Mouse (Mus musculus) liver, adult 2 months (tissue): ENCODE results near the gene Gm20388.

Source experiments
- CTCF ChIP-seq: fragments of 200-500 bp; IDR thresholded peaks from 2 replicates; pipeline ENCODE4 v1.5.1; 2011; ENCODE audit warnings: low read depth, low read length, control low read depth
- POLR2A ChIP-seq: fragments of 200-500 bp; IDR thresholded peaks from 2 replicates; pipeline ENCODE4 v1.6.1; 2011; ENCODE audit warnings: low read length, control low read depth; ENCODE audit not compliant: insufficient read depth; ENCODE audit errors: extremely low read depth

DNA sequence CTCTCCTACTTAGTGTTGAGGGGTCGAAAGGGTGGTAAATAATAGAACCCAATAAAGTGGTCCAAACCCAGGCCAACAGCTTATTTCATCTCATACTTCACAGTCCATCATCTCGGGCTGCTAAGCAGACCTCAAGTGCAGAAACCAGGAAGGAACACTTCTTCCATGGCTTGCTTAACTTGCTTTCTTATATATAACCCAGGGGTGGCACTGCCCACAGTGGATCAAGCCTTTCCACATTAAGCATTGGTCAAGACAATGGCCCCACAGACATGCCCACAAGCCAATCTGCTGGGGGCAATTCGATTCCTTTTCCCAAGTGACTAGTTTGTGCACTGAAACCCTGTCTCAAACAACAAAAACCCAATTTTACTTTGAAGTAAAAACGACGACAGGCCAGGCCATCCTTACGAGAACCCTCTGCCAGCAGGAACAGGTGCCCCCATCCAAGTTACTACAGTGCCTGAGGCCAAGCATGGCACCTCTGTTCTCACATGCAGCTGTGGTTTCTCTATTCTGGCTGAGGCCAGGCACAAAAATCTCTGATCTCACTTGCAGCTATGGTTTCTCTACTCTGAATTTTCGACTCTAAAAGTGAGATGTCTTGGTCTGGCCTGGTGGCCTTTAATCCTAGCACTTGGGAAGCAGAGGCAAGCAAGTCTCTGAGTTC, 3007.9 kb downstream of the Gm20388 start:
- TF ChIP-seq POLR2A: no peak
- no peak for TF ChIP-seq CTCF
